Mouse (Mus musculus): Measurements from ENCODE around the gene Hyou1. TPM values are rescaled to one million over a fixed set of nuclear protein-coding genes. Genes with fewer than 3 reads are reported as not detected.
"Not testable (repeated sequence)": the region's sequence is repeated elsewhere in the genome, so short reads cannot be mapped to it uniquely, and the experiment has no call there.

The Hyou1 gene
- polyA plus RNA-seq, 1 experiment from 2014 or later: 26.7 TPM

- 0 out of 2 replicates have a peak, but pooled peaks cover 4% of the 10 kb centered on the region for H3K4me1 ChIP-seq
- H3K36me3 ChIP-seq (replicated peaks): peaks cover 64% of the 10 kb centered on the region
- WGBS: 48% methylated on average over 4 of the region's 4 CpGs
- no peak overlapping the region for H3K9ac ChIP-seq
- no peaks in the 10 kb centered on the region for H3K27me3 ChIP-seq
- no peaks in the 10 kb centered on the region for H3K9me3 ChIP-seq
- no peak overlapping the region for H3K4me3 ChIP-seq (replicated peaks)
- H3K27ac ChIP-seq: no peak overlapping the region
- no peak overlapping the region for H3K4me2 ChIP-seq
- no peak for ATAC-seq (ENCODE audit: low FRiP score)
Observed at GRCm38 (mm10) chr9:44391466-44391865, 12.2 kb downstream of the Hyou1 start.

GRCm38 (mm10) chr9:44396684-44397411, 17.6 kb downstream of the Hyou1 start, which contains the start of gene Slc37a4:
Gene Slc37a4, plus strand, starts transcription at chr9:44396852.
- H3K9ac ChIP-seq: peak within 1 kb of the TSS; percentile 73
- peak within 1 kb of the TSS; percentile 61 for H3K4me3 ChIP-seq (replicated peaks)
- no peaks in the 10 kb centered on the region for H3K27me3 ChIP-seq
- H3K36me3 ChIP-seq (replicated peaks): peaks cover 44% of the 10 kb centered on the region
- peak; percentile 98 for ATAC-seq (ENCODE audit: low FRiP score)
- peak within 1 kb of the TSS; percentile 96 for H3K4me2 ChIP-seq
- under 1% methylated on average over 43 of the region's 43 CpGs for WGBS
- H3K9me3 ChIP-seq: no peaks in the 10 kb centered on the region
- H3K4me1 ChIP-seq: peaks cover 26% of the 10 kb centered on the region
- H3K27ac ChIP-seq: peak within 1 kb of the TSS; percentile 80

DNA sequence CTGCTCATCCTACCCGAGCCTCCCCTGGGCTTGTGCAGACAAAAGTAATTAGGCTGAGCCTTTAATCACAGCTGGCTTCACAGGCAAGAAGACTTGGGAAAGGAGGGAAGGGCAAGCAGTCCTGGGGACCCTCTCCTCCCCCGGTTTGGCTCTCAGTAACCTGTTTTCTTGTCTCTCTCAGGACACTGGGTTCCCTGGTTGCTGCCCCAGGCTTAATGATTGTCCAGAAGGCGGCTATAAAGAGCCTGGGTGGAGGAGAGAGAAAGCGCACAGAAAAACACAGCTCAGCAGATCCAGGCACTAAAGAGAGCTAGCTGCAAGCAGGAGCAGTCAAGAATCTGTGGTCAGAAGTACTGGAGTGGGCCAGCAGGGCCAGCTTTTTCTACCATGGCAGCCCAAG, 18.8 kb downstream of the Hyou1 start:
- WGBS: 18% methylated on average over 4 of the region's 4 CpGs
- peak overlapping the region; percentile 46 for H3K27ac ChIP-seq

GRCm38 (mm10) chr9:44398551-44398950, 19.3 kb downstream of the Hyou1 start:
- H3K36me3 ChIP-seq (replicated peaks): peaks cover 48% of the 10 kb centered on the region

More for the DNA sequence above, 18.8 kb downstream of the Hyou1 start:
- Histone ChIP-seq H3K4me2 (peak overlapping the region; percentile 96), H3K36me3 (replicated peaks) (peaks cover 44% of the 10 kb centered on the region), H3K27me3 (no peaks in the 10 kb centered on the region), H3K4me1 (peaks cover 26% of the 10 kb centered on the region), H3K4me3 (replicated peaks) (peak overlapping the region; percentile 61), H3K9me3 (no peaks in the 10 kb centered on the region), H3K9ac (peak overlapping the region; percentile 40)
- no peak for ATAC-seq (ENCODE audit: low FRiP score)

GRCm38 (mm10) chr9:44399114-44399794, 20.0 kb downstream of the Hyou1 start:
- H3K27ac ChIP-seq: no peak overlapping the region
- H3K9ac ChIP-seq: peak overlapping the region; percentile 2; the same call in 1 of the 2 replicates
- peaks cover 55% of the 10 kb centered on the region for H3K36me3 ChIP-seq (replicated peaks)
- peaks cover 26% of the 10 kb centered on the region for H3K4me1 ChIP-seq
- no peaks in the 10 kb centered on the region for H3K9me3 ChIP-seq
- 88% methylated on average over 13 of the region's 13 CpGs for WGBS
- H3K4me2 ChIP-seq: peak overlapping the region; percentile 1; the same call in 1 of the 2 replicates
- H3K4me3 ChIP-seq (replicated peaks): no peak overlapping the region
- ATAC-seq (ENCODE audit: low FRiP score): no peak
- H3K27me3 ChIP-seq: no peaks in the 10 kb centered on the region

More at GRCm38 (mm10) chr9:44398551-44398950, 19.3 kb downstream of the Hyou1 start:
- Histone ChIP-seq H3K4me3 (replicated peaks) (no peak overlapping the region), H3K4me2 (peak overlapping the region; percentile 96; the same call in 1 of the 2 replicates), H3K9ac (no peak overlapping the region; the same call in 1 of the 2 replicates), H3K27ac (peak overlapping the region; percentile 46; the same call in 1 of the 2 replicates), H3K4me1 (peaks cover 26% of the 10 kb centered on the region), H3K27me3 (no peaks in the 10 kb centered on the region), H3K9me3 (no peaks in the 10 kb centered on the region)
- no peak for ATAC-seq (ENCODE audit: low FRiP score)
- 87% methylated on average over 9 of the region's 9 CpGs for WGBS

- ATAC-seq (ENCODE audit: low FRiP score): no peak
- WGBS: 93% methylated on average over 6 of the region's 6 CpGs
- Histone ChIP-seq H3K36me3 (replicated peaks) (peaks cover 60% of the 10 kb centered on the region), H3K4me2 (no peak overlapping the region), H3K9me3 (no peaks in the 10 kb centered on the region), H3K27me3 (no peaks in the 10 kb centered on the region), H3K4me3 (replicated peaks) (no peak overlapping the region), H3K9ac (no peak overlapping the region), H3K4me1 (peaks cover 26% of the 10 kb centered on the region), H3K27ac (no peak overlapping the region)
Observed at GRCm38 (mm10) chr9:44399795-44400114, 20.5 kb downstream of the Hyou1 start.

DNA sequence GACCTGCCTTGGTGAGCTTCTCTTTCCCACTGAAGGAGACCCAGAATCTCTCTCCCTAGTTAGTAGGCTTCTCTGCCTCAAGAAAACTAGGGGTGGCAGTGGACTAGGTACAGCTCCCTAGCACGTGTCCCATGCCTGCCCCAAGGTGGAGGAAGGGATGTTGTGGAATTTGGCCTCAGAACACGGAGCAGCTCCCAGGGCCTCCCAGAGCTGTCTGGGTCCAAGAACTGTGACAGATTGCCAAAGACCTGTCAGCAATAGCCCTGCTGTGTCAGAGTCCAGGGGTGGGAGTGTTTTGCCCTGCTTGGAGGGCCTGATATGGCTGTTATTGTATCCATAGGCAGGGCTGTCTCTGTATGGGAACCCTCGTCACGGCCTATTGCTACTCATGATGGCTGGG, 21.8 kb downstream of the Hyou1 start:
- Histone ChIP-seq H3K4me1 (peaks cover 31% of the 10 kb centered on the region), H3K4me2 (no peak overlapping the region), H3K9ac (no peak overlapping the region), H3K36me3 (replicated peaks) (peaks cover 68% of the 10 kb centered on the region), H3K4me3 (replicated peaks) (no peak overlapping the region), H3K9me3 (no peaks in the 10 kb centered on the region), H3K27me3 (no peaks in the 10 kb centered on the region), H3K27ac (no peak overlapping the region)
- ATAC-seq (ENCODE audit: low FRiP score): no peak
- 95% methylated on average over 4 of the region's 4 CpGs for WGBS

GRCm38 (mm10) chr9:44405011-44405410, 25.7 kb downstream of the Hyou1 start:
- WGBS: 79% methylated on average over 3 of the region's 3 CpGs
- H3K4me2 ChIP-seq: no peak overlapping the region
- H3K36me3 ChIP-seq (replicated peaks): peaks cover 67% of the 10 kb centered on the region
- no peaks in the 10 kb centered on the region for H3K9me3 ChIP-seq
- H3K9ac ChIP-seq: no peak overlapping the region
- no peaks in the 10 kb centered on the region for H3K27me3 ChIP-seq
- ATAC-seq (ENCODE audit: low FRiP score): no peak
- no peak overlapping the region for H3K4me3 ChIP-seq (replicated peaks)
- H3K4me1 ChIP-seq: peaks cover 19% of the 10 kb centered on the region
- no peak overlapping the region for H3K27ac ChIP-seq

GRCm38 (mm10) chr9:44406906-44407751, 27.8 kb downstream of the Hyou1 start, which contains the start of the genes Rps25 and Trappc4:
Gene Rps25, plus strand, starts transcription at chr9:44407139.
Gene Trappc4, minus strand, starts transcription at chr9:44407600.
- under 1% methylated on average over 51 of the region's 51 CpGs for WGBS
- no peaks in the 10 kb centered on the region for H3K27me3 ChIP-seq
- H3K27ac ChIP-seq: peak within 1 kb of the TSS; percentile 93
- peaks cover 67% of the 10 kb centered on the region for H3K36me3 ChIP-seq (replicated peaks)
- peak within 1 kb of the TSS; percentile 78 for H3K4me3 ChIP-seq (replicated peaks)
- peak; percentile 96 for ATAC-seq (ENCODE audit: low FRiP score)
- H3K9me3 ChIP-seq: no peaks in the 10 kb centered on the region
- H3K9ac ChIP-seq: peak within 1 kb of the TSS; percentile 74
- H3K4me2 ChIP-seq: peak within 1 kb of the TSS; percentile 81
- peaks cover 19% of the 10 kb centered on the region for H3K4me1 ChIP-seq

GRCm38 (mm10) chr9:44407752-44408097, 28.4 kb downstream of the Hyou1 start:
- peak overlapping the region; percentile 74 for H3K9ac ChIP-seq
- H3K4me1 ChIP-seq: peaks cover 19% of the 10 kb centered on the region
- peaks cover 67% of the 10 kb centered on the region for H3K36me3 ChIP-seq (replicated peaks)
- H3K9me3 ChIP-seq: no peaks in the 10 kb centered on the region
- peak overlapping the region; percentile 78 for H3K4me3 ChIP-seq (replicated peaks)
- under 1% methylated on average over 24 of the region's 24 CpGs for WGBS
- H3K27me3 ChIP-seq: no peaks in the 10 kb centered on the region
- peak overlapping the region; percentile 81 for H3K4me2 ChIP-seq
- H3K27ac ChIP-seq: peak overlapping the region; percentile 93
- ATAC-seq (ENCODE audit: low FRiP score): no peak

DNA sequence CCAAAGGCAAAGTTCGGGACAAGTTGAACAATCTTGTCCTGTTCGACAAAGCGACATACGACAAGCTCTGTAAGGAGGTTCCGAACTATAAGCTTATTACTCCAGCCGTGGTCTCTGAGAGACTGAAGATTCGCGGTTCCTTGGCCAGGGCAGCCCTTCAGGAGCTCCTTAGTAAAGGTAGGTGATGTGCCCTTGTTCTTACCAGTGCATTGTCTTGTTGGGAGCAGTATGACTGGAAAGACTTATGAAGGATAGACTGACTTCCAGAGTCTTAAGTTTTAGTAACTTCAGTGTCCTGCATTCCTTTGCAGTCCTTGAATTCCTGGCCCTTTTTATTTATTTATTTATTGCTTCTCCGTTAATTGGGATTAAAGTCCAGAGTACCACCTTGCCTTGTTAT, 29.4 kb downstream of the Hyou1 start:
- not testable (repeated sequence) for H3K27ac ChIP-seq; H3K9me3 ChIP-seq; ATAC-seq (ENCODE audit: low FRiP score); H3K27me3 ChIP-seq
- H3K4me1 ChIP-seq: peaks cover 19% of the 10 kb centered on the region
- 0 out of 2 replicates have a peak overlapping the region, but pooled peaks have one; percentile 74 for H3K9ac ChIP-seq
- peaks cover 69% of the 10 kb centered on the region for H3K36me3 ChIP-seq (replicated peaks)
- peak overlapping the region; percentile 81 for H3K4me2 ChIP-seq
- WGBS: 82% methylated on average over 9 of the region's 9 CpGs
- H3K4me3 ChIP-seq (replicated peaks): peak overlapping the region; percentile 78

Data from forebrain, embryonic 12.5 days (tissue).